Mouse (Mus musculus) kidney, embryonic 16.5 days (tissue): ENCODE results near the gene Nr4a1. TPM values are rescaled to one million over a fixed set of nuclear protein-coding genes. Genes with fewer than 3 reads are reported as not detected.

Experiments
- ATAC-seq: fragments of 200-750 bp; cut with Nextera tagmentation; 2 replicates; pipeline ENCODE4 v1.8.0; 2017; ENCODE audit warnings: moderate TSS enrichment; ENCODE audit not compliant: low FRiP score, low TSS enrichment
- H3K27ac ChIP-seq: fragments of 300-500 bp; sonication (generic); 2 replicates; pipeline ENCODE4 v1.5.1; 2014; ENCODE audit warnings: low read length
- H3K27me3 ChIP-seq: fragments of 300-500 bp; sonication (generic); 2 replicates; pipeline ENCODE4 v1.6.1; 2014; ENCODE audit warnings: low read length, control low read depth, mixed read lengths; ENCODE audit not compliant: insufficient read depth
- H3K36me3 ChIP-seq: fragments of 300-500 bp; sonication (generic); 2 replicates; pipeline ENCODE4 v1.6.1; 2014; ENCODE audit warnings: low read length, control low read depth, mixed read lengths; ENCODE audit not compliant: insufficient read depth
- H3K4me1 ChIP-seq: fragments of 300-500 bp; sonication (generic); 2 replicates; pipeline ENCODE4 v1.6.1; 2014; ENCODE audit warnings: low read length, control low read depth, mixed read lengths; ENCODE audit not compliant: insufficient read depth
- H3K4me2 ChIP-seq: fragments of 300-500 bp; sonication (generic); replicated peaks from 2 replicates; pipeline ENCODE4 v1.6.1; 2014; ENCODE audit warnings: low read depth, low read length
- H3K4me3 ChIP-seq: fragments of 300-500 bp; sonication (generic); 2 replicates; pipeline ENCODE4 v1.5.1; 2014; ENCODE audit warnings: mild to moderate bottlenecking, low read length
- H3K9ac ChIP-seq: fragments of 300-500 bp; sonication (generic); replicated peaks from 2 replicates; pipeline ENCODE4 v1.6.1; 2014; ENCODE audit warnings: low read length
- H3K9me3 ChIP-seq: fragments of 300-500 bp; sonication (generic); 2 replicates; pipeline ENCODE4 v1.6.1; 2016; ENCODE audit warnings: low read length, control low read depth
- WGBS: fragments of 180-500 bp; shearing (Covaris S2); extraction: QIAGEN DNeasy Blood & Tissue Kit; methylation state at CpG from one replicate; pipeline ENCODE4 v1.1.7; 2014; 5-methylcytosine and 5-hydroxymethylcytosine counted together
- polyA plus RNA-seq: library from polyadenylated mRNA; unstranded; fragments of >200 nt; fragmentation: Nextera tagmentation; extraction: Ambion mirVana; gene quantifications from 2 replicates; pipeline ENCODE4 v1.2.1, GENCODE M21; 2015

The Nr4a1 gene
- polyA plus RNA-seq, 1 experiment from 2014 or later, result 11.9 TPM

- Histone ChIP-seq H3K4me2 (no peak overlapping the region), H3K9ac (0 out of 2 replicates have a peak overlapping the region, but pooled peaks have one; percentile 12), H3K27me3 (no peaks in the 10 kb centered on the region), H3K36me3 (no peaks in the 10 kb centered on the region), H3K27ac (0 out of 2 replicates have a peak overlapping the region, but pooled peaks have one; percentile 20), H3K4me3 (no peak overlapping the region), H3K9me3 (no peaks in the 10 kb centered on the region), H3K4me1 (peaks cover 38% of the 10 kb centered on the region)
- ATAC-seq, result no peak
- WGBS, result 65% methylated on average over 2 of the region's 2 CpGs
Observed at GRCm38 (mm10) chr15:101317814-101318500, 63.9 kb downstream of the Nr4a1 start.

- no peak for ATAC-seq
- Histone ChIP-seq H3K9me3 (no peaks in the 10 kb centered on the region), H3K9ac (no peak overlapping the region), H3K27me3 (no peaks in the 10 kb centered on the region), H3K36me3 (no peaks in the 10 kb centered on the region), H3K27ac (peak overlapping the region; percentile 54; the same call in 1 of the 2 replicates), H3K4me2 (no peak overlapping the region), H3K4me3 (no peak overlapping the region), H3K4me1 (peaks cover 38% of the 10 kb centered on the region)
- WGBS, result 47% methylated on average over 14 of the region's 14 CpGs
Observed at GRCm38 (mm10) chr15:101318889-101319765, 65.1 kb downstream of the Nr4a1 start.

- Histone ChIP-seq H3K4me1 (peaks cover 38% of the 10 kb centered on the region), H3K4me2 (no peak overlapping the region), H3K9me3 (no peaks in the 10 kb centered on the region), H3K9ac (no peak overlapping the region), H3K27me3 (no peaks in the 10 kb centered on the region), H3K4me3 (no peak overlapping the region), H3K27ac (peak overlapping the region; percentile 54), H3K36me3 (no peaks in the 10 kb centered on the region)
- no peak for ATAC-seq
- 79% methylated on average over 6 of the region's 6 CpGs for WGBS
Observed at GRCm38 (mm10) chr15:101320010-101320617, 66.0 kb downstream of the Nr4a1 start.

- H3K4me1 ChIP-seq, result peaks cover 38% of the 10 kb centered on the region
- H3K9me3 ChIP-seq, result no peaks in the 10 kb centered on the region
- no peak overlapping the region for H3K4me3 ChIP-seq
- no peak overlapping the region for H3K9ac ChIP-seq
- no peaks in the 10 kb centered on the region for H3K36me3 ChIP-seq
- no peaks in the 10 kb centered on the region for H3K27me3 ChIP-seq
- no peak overlapping the region for H3K4me2 ChIP-seq
- 25% methylated on average over 6 of the region's 6 CpGs for WGBS
- ATAC-seq, result no peak
- peak overlapping the region; percentile 54; the same call in 1 of the 2 replicates for H3K27ac ChIP-seq
Observed at GRCm38 (mm10) chr15:101320618-101321041, 66.6 kb downstream of the Nr4a1 start.

GRCm38 (mm10) chr15:101321126-101321525, 67.1 kb downstream of the Nr4a1 start:
- no peaks in the 10 kb centered on the region for H3K27me3 ChIP-seq
- no peak overlapping the region for H3K4me3 ChIP-seq
- H3K4me2 ChIP-seq, result no peak overlapping the region
- peak overlapping the region; percentile 44 for H3K27ac ChIP-seq
- no peak overlapping the region for H3K9ac ChIP-seq
- no peaks in the 10 kb centered on the region for H3K9me3 ChIP-seq
- 36% methylated on average over 5 of the region's 5 CpGs for WGBS
- H3K36me3 ChIP-seq, result no peaks in the 10 kb centered on the region
- H3K4me1 ChIP-seq, result peaks cover 36% of the 10 kb centered on the region
- ATAC-seq, result no peak

GRCm38 (mm10) chr15:101322106-101322505, 68.0 kb downstream of the Nr4a1 start:
- no peak overlapping the region for H3K27ac ChIP-seq
- H3K9ac ChIP-seq, result no peak overlapping the region
- ATAC-seq, result no peak
- H3K27me3 ChIP-seq, result no peaks in the 10 kb centered on the region
- no peaks in the 10 kb centered on the region for H3K36me3 ChIP-seq
- no peaks in the 10 kb centered on the region for H3K9me3 ChIP-seq
- H3K4me1 ChIP-seq, result peaks cover 30% of the 10 kb centered on the region
- H3K4me3 ChIP-seq, result no peak overlapping the region
- no peak overlapping the region for H3K4me2 ChIP-seq
- WGBS, result 79% methylated on average over 5 of the region's 5 CpGs

GRCm38 (mm10) chr15:101322640-101323039, 68.6 kb downstream of the Nr4a1 start:
- Histone ChIP-seq H3K27ac (no peak overlapping the region), H3K4me1 (peaks cover 32% of the 10 kb centered on the region), H3K27me3 (no peaks in the 10 kb centered on the region), H3K36me3 (no peaks in the 10 kb centered on the region), H3K9me3 (no peaks in the 10 kb centered on the region), H3K9ac (no peak overlapping the region), H3K4me2 (no peak overlapping the region), H3K4me3 (no peak overlapping the region)
- WGBS, result 94% methylated on average over 7 of the region's 7 CpGs
- no peak for ATAC-seq

- no peak for ATAC-seq
- Histone ChIP-seq H3K27ac (no peak overlapping the region), H3K27me3 (no peaks in the 10 kb centered on the region), H3K9ac (no peak overlapping the region), H3K4me1 (peaks cover 30% of the 10 kb centered on the region), H3K4me3 (no peak overlapping the region), H3K9me3 (no peaks in the 10 kb centered on the region), H3K36me3 (no peaks in the 10 kb centered on the region), H3K4me2 (no peak overlapping the region)
- WGBS, result 93% methylated on average over 5 of the region's 5 CpGs
Observed at GRCm38 (mm10) chr15:101323511-101323910, 69.4 kb downstream of the Nr4a1 start.
